Comparison of ENCODE assay signal across 24 mouse cellular contexts in the genomic region with DNA sequence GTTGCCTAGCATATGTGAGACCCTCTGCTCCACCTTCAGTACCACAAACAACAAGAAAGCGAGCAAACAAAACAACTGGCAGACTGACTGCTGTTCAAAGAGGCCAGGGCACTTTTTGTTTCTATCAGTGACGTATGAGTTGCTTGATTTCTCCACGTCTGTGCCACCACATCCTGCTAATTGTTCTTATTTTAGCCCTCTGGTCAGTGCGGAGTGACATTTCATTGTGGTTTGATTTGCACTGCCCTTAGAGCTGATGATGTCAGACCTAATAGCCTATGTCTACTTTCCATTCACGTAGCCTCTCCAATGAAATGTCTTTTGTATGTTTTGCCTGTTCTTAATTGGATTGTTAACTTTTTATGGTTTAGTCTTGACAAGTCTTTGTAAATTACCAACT.
"Had no signal": no experiment of that assay in that cellular context is flagged by ENCODE, and none has a peak within 500 bp of the region (broad histone marks: within the 10 kb centered on the region; RNA-seq: fewer than 3 reads in every experiment).

No protein-coding gene starts in this region.

- H3K4me2 ChIP-seq: limb, embryonic 13.5 days; liver, embryonic 12.5 days; liver, embryonic 15.5 days; lung, embryonic 15.5 days; midbrain, embryonic 13.5 days; neural tube, embryonic 12.5 days; neural tube, embryonic 15.5 days had no signal

- H3K27ac ChIP-seq: kidney, postnatal 0 days; layer of hippocampus, adult 2 months; limb, embryonic 10.5 days; limb, embryonic 13.5 days; liver, embryonic 12.5 days; liver, embryonic 15.5 days; lung, embryonic 15.5 days; midbrain, embryonic 10.5 days; midbrain, embryonic 13.5 days; neural tube, embryonic 12.5 days; neural tube, embryonic 15.5 days had no signal

- H3K4me3 ChIP-seq: layer of hippocampus, adult 2 months; limb, embryonic 10.5 days; limb, embryonic 13.5 days; liver, embryonic 12.5 days; liver, embryonic 15.5 days; lung, embryonic 15.5 days; megakaryocyte, embryonic 14.5 days; midbrain, embryonic 10.5 days; midbrain, embryonic 13.5 days; neural tube, embryonic 12.5 days; neural tube, embryonic 15.5 days had no signal

- H3K9ac ChIP-seq: limb, embryonic 13.5 days; liver, embryonic 12.5 days; liver, embryonic 15.5 days; lung, embryonic 15.5 days; midbrain, embryonic 13.5 days; neural tube, embryonic 12.5 days; neural tube, embryonic 15.5 days had no signal

- H3K4me1 ChIP-seq: liver, embryonic 12.5 days; liver, embryonic 15.5 days had no signal

- DNase-seq: kidney, adult 2 months; kidney, postnatal 25 days; layer of hippocampus, adult 9-11 months; liver; lung, adult 18-20 months; lung, postnatal 4 days; retina, postnatal 1 day; right cerebral cortex, postnatal 25 days; thymus, adult 18-20 months; thymus, postnatal 36 days had no signal

- H3K36me3 ChIP-seq: limb, embryonic 10.5 days; limb, embryonic 13.5 days; liver, embryonic 12.5 days; liver, embryonic 15.5 days; lung, embryonic 15.5 days; midbrain, embryonic 10.5 days; midbrain, embryonic 13.5 days; neural tube, embryonic 12.5 days; neural tube, embryonic 15.5 days had no signal

- H3K9me3 ChIP-seq: limb, embryonic 10.5 days; limb, embryonic 13.5 days; liver, embryonic 12.5 days; liver, embryonic 15.5 days; lung, embryonic 15.5 days; midbrain, embryonic 10.5 days; midbrain, embryonic 13.5 days; neural tube, embryonic 12.5 days; neural tube, embryonic 15.5 days had no signal

- ATAC-seq: intestine, postnatal 0 days; liver, embryonic 12.5 days; midbrain, embryonic 13.5 days; midbrain, embryonic 16.5 days had no signal
